Mouse (Mus musculus): Measurements from ENCODE around the gene Gtf2i. TPM values are rescaled to one million over a fixed set of nuclear protein-coding genes. Genes with fewer than 3 reads are reported as not detected.

Gene Gtf2i
- 43.3 TPM for polyA plus RNA-seq (2014; fragmentation: Illumina TruSeq; extraction: RNeasy Lipid Tissue Mini Kit (QIAGEN cat#74804); ENCODE audit: low read depth, low replicate concordance)

GRCm38 (mm10) chr5:134314688-134315622 lies at the start of gene Gtf2i:
Gene Gtf2i, minus strand, starts transcription at chr5:134314760.

GRCm38 (mm10) chr5:134229391-134229790 lies 85.2 kb downstream of the Gtf2i start, which contains the start of gene Ncf1:
Gene Ncf1, minus strand, starts transcription at chr5:134229625.

Other genes starting within 250 kb of the Gtf2i start
- 1.9 TPM for gene Castor2, start 215.0 kb downstream of the Gtf2i start, polyA plus RNA-seq (2014; fragmentation: Illumina TruSeq; extraction: RNeasy Lipid Tissue Mini Kit (QIAGEN cat#74804); ENCODE audit: low read depth, low replicate concordance)
- 1.3 TPM for gene Rcc1l, start 138.0 kb downstream of the Gtf2i start, polyA plus RNA-seq (2014; fragmentation: Illumina TruSeq; extraction: RNeasy Lipid Tissue Mini Kit (QIAGEN cat#74804); ENCODE audit: low read depth, low replicate concordance)
- 2.5 TPM for gene Gtf2ird2, start 130.7 kb downstream of the Gtf2i start, polyA plus RNA-seq (2014; fragmentation: Illumina TruSeq; extraction: RNeasy Lipid Tissue Mini Kit (QIAGEN cat#74804); ENCODE audit: low read depth, low replicate concordance)
- gene Ncf1, start 85.1 kb downstream of the Gtf2i start, polyA plus RNA-seq (2014; fragmentation: Illumina TruSeq; extraction: RNeasy Lipid Tissue Mini Kit (QIAGEN cat#74804); ENCODE audit: low read depth, low replicate concordance), result 3.3 TPM
- 17.2 TPM for gene Gtf2ird1, start 142.0 kb upstream of the Gtf2i start, polyA plus RNA-seq (2014; fragmentation: Illumina TruSeq; extraction: RNeasy Lipid Tissue Mini Kit (QIAGEN cat#74804); ENCODE audit: low read depth, low replicate concordance)
- 1.2 TPM for gene Clip2, start 237.7 kb upstream of the Gtf2i start, polyA plus RNA-seq (2014; fragmentation: Illumina TruSeq; extraction: RNeasy Lipid Tissue Mini Kit (QIAGEN cat#74804); ENCODE audit: low read depth, low replicate concordance)
- 0.22 TPM for gene Syna, start 245.4 kb upstream of the Gtf2i start, polyA plus RNA-seq (2014; fragmentation: Illumina TruSeq; extraction: RNeasy Lipid Tissue Mini Kit (QIAGEN cat#74804); ENCODE audit: low read depth, low replicate concordance)